Mouse (Mus musculus) gonadal fat pad, adult 2 months (tissue): ENCODE data around the gene Ugt1a9. TPM values are rescaled to one million over a fixed set of nuclear protein-coding genes. Genes with fewer than 3 reads are reported as not detected.
A peak's percentile ranks its signal among the peaks of the same experiment; 100 is the strongest.
"Not testable (repeated sequence)": the region's sequence is repeated elsewhere in the genome, so short reads cannot be mapped to it uniquely, and the experiment has no call there.

Experiments
- DNase-seq: peaks from one replicate; pipeline ENCODE4 v3.0.0-alpha.2; 2012; ENCODE audit warnings: low read depth
- polyA plus RNA-seq: library from polyadenylated mRNA; depleted of rRNA; stranded (reverse); fragments of >200 nt; gene quantifications from 2 replicates; pipeline ENCODE4 v1.2.3, GENCODE M21; 2012; rRNA removed

The Ugt1a9 gene
- 0.14 and 0.23 TPM in 2 replicates for polyA plus RNA-seq

DNA sequence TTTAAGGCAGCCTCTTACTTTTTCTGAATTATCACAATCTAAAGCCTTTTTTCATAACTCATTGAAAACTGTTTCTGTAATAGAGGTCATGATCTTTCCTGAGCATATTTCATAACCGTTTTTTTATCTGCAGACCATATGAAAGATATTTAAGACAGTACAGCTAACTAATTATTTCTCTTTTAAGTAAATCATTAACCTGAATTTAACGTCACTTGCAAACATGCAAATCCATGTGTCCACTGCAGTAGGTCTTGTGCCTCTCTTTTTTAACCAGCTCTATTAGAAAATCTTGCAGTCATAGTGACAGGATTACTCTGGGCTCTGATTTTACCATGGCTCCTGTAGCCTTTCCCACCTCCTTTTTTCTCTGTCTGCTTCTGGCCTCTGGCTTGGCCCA, at the start of gene Ugt1a9:
Gene Ugt1a9 (plus strand): TSS at position 306 of the 400 bp plus-strand sequence.
- DNase-seq: no peak

DNA sequence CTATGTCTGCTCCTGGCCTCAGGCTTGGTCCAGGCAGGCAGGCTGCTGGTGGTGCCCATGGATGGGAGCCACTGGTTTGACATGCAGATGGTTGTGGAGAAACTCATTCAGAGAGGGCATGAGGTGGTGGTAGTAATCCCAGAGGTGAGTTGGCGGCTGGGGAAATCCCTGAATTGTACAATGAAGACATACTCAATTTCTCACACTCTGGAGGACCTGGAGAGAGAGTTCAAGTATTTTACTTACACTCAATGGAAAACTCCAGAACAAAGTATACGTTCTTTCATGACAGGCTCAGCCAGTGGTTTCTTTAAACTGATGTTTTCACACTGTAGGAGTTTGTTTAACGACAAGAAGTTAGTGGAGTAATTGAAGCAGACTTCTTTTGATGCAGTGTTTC, 45.4 kb upstream of the Ugt1a9 start:
- DNase-seq: not testable (repeated sequence)

DNA sequence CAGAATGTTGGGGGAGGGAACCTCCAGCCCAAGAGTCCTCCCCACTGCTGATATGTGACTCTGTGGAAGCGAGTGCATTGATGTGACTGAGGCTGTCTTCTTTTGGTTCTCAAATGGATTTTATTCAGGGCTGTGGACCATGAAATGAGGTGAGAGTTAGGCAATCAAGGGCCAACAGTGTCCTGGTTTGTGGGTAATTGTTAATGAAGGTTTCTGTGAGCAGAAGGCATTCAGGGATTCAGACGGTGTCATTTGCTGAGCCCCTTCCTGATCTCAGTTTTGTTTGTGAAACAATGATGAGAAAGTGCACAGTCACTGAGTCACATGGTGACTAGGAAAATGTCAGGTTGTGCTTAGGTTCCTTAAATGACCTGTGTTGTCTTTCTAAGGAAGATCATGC, 27.6 kb upstream of the Ugt1a9 start:
- not testable (repeated sequence) for DNase-seq

DNA sequence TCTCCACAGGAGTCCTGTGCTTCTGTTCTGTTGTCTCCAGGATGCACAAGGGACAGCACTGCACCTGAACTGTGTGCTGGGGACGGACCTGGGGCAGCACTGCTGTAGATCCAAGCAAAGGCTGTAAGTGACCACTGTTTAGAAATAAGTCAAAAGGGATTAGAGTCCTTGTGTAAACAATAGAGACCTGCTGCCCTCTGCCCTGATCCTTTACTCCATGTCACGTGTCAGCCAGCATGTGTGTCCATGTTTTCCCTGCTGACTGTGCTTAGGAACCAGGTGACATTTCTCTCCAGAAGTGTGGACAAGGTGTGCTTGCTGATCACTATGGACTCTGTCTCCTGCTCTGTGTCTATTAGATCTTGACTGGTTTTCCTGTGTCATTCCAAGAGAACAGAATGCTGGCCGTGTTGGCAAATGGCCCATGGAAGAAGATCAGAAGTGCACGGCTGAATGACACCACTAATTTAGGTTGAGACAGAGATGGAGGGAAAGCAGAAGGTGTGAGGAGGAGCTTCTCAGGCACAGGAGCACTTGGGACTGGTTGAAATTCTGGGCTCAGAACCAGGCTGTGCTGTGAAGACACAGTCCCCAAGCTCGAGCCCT, 25.7 kb upstream of the Ugt1a9 start:
- not testable (repeated sequence) for DNase-seq

DNA sequence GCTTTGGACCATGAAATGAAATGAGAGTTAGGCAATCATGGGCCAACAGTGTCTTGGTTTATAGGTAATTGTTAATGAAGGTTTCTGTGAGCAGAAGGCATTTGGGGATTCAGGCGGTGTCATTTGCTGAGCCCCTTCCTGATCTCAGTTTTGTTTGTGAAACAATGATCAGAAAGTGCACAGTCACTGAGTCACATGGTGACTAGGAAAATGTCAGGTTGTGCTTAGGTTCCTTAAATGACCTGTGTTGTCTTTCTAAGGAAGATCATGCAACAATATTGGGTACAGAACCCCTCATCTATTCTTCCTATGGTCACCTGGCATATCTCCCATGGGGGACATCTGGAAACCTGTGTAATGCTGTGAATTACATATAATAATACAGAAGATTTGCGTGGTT, 23.2 kb upstream of the Ugt1a9 start:
- DNase-seq: not testable (repeated sequence)

DNA sequence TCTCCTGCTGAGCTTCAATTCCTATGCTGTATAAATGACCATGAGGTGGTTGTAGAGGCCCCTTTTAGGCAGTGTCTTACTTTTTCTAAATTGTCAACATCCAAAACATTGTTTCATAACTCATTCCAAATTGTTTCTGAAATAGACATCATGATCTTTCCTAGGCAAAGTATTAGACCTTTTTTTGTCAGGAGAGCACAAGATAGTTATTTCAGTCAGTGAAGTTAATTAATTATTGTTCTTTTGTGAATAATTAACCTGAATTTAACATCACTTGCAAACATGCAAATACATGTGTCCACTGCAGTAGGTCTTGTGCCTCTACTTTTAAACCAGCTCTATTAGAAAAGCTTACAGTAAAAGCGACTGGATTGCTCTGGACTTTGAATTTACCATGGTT, 15.5 kb upstream of the Ugt1a9 start, which contains the start of gene Ugt1a10:
Gene Ugt1a10 (plus strand): TSS at position 301 of the 400 bp plus-strand sequence.
- no peak for DNase-seq

DNA sequence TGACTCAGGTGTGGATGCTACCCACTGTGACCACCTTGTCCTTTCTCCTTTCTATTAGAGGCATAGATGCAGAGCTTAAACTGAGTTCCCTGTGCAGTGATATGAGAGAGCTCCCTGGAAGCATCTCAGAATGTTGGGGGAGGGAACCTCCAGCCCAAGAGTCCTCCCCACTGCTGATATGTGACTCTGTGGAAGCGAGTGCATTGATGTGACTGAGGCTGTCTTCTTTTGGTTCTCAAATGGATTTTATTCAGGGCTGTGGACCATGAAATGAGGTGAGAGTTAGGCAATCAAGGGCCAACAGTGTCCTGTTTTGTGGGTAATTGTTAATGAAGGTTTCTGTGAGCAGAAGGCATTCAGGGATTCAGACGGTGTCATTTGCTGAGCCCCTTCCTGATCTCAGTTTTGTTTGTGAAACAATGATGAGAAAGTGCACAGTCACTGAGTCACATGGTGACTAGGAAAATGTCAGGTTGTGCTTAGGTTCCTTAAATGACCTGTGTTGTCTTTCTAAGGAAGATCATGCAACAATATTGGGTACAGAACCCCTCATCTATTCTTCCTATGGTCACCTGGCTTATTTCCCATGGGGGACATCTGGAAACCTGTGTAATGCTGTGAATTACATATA, 4.0 kb upstream of the Ugt1a9 start:
- not testable (repeated sequence) for DNase-seq

DNA sequence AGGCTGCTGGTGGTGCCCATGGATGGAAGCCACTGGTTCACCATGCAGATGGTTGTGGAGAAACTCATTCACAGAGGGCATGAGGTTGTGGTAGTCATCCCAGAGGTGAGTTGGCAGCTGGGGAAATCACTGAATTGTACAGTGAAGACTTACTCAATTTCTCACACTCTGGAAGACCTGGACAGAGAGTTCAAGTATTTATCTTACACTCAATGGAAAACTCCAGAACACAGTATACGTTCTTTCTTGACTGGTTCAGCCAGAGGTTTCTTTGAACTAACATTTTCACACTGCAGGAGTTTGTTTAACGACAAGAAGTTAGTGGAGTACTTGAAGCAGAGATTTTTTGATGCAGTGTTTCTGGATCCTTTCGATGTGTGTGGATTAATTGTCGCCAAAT, 302 bp downstream of the Ugt1a9 start:
- DNase-seq: no peak

DNA sequence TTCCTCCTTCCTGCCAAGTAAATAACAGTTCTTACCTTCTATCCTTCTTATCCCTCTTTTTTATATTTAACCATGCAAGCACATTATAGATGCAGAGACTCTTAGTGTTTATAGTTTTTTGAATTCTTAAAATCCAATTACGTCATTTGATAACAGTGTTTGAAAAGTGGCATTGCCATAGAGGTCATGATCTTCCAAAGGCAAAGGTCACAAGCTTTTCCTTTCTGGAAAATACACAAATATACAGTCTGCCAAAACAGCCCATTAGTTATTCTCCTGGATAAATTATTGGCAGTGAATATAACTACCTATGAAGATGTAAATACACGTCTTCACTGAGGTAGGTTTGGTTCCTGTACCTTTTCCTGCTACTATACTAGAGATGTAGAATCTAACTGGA, 3.9 kb downstream of the Ugt1a9 start:
- DNase-seq: no peak

DNA sequence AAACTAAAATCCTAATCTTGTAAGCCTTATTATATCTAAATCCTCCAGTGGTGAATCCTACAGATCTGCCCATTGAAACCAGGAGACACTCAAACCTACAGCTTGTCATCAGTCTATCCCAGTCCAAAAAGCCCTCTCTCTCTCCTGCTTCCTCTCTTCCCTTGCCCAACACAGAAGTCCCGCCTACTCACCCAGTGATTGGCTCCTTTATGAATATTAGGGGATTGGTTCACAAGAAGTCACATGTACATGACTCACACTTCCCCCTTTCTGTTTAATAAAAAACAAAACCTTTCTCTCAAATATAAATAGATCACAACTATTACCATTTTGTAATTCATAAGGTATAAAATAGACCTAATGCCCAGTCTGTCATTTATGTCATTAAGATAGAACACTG, 6.5 kb downstream of the Ugt1a9 start:
- DNase-seq: no peak

DNA sequence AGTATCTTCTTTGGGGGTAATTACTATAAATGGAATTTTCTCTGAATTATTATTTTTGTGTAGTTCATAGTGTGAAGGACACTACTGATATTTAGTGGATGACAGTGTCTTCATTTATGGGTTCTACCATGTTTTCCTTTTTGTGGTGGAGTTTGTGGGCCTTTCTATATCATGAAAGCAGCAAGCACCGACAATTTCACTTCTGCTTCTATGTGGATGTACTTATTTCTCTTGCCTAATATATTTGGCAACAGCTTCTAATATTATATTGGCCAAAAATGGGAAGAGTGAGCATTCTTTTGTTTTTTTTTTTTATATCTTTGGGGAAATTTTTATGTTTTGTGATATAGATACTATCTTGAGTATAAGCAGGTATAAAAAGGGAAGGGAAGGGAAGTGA, 11.1 kb downstream of the Ugt1a9 start:
- DNase-seq: no peak

DNA sequence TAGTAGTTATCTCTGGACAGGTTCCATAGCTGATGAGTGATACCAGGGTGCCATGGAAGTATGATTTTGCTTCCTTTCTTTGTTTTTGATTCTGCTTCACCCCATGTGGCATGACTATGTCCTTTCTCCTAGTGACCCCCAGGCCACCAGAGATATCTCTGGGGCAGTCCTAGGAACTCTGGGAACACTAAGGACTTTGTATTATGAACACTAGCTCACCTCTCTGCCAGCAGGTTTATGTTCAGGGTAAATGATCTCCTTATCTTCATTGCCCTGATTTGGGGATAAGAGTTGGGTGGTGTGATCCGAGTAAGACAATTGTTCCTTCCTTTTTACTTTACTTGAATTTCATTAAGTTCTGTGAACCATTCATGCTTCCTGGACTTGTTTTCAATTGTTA, 15.5 kb downstream of the Ugt1a9 start:
- no peak for DNase-seq

DNA sequence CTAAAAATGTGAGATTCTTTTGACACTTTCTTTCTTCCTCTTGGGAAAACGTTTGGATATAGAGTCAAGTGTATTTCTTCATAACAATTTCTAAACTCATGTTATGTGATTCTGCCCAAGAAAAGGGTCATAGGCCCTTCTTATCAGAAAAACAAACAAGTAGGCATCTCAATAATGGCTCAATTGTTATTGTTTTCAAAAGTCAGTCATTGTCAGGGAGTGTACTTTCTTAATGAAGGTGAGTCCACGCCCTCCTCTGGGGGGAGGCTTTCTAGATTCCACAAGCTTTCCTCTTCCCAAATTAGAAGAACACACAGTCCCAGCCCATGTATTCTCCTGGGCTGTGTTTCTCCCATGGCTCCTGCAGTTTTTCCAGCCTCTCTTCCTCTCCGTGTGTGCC, 16.9 kb downstream of the Ugt1a9 start, which contains the start of gene Ugt1a8:
Gene Ugt1a8 (plus strand): TSS at position 301 of the 400 bp plus-strand sequence.
- no peak for DNase-seq

DNA sequence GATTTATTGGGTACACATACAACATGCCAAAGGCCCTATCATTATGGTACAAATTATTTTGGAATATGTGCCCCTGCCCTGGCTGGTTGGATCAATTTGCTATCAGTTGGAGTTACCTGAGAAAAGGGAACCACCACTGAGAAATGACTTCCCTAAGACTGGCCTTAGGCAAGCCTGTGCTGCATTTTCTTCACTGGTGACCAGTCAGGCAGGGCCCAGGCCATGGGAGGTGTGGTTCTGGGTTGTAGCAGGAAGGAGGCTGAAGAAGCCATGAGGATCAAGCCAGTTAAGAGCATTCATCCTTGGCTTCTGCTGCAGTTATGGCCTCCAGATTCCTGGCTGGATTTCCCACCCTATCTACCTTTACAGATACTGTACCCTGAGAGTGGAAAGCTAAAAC, 21.7 kb downstream of the Ugt1a9 start:
- DNase-seq: no peak

DNA sequence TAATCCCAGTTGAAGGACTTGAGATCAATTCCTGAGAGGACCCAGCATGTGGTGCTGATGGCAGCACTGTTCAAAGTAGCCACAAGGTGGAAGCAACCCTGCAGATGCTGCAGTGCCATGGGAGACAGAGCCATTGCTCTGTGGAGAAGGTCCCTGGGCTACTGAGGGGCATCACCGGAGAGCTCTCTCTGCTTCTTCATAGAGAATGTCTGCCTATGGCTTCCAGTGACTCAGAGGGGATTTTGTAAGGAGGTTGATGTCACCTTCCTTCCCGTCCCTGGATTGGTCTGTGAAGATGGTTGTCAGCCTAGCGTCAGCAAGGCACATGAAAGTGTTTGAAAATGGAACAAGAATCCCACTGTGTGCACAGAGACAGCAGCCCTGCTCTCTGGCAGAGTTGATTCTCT, 23.7 kb downstream of the Ugt1a9 start:
- DNase-seq: not testable (repeated sequence)

DNA sequence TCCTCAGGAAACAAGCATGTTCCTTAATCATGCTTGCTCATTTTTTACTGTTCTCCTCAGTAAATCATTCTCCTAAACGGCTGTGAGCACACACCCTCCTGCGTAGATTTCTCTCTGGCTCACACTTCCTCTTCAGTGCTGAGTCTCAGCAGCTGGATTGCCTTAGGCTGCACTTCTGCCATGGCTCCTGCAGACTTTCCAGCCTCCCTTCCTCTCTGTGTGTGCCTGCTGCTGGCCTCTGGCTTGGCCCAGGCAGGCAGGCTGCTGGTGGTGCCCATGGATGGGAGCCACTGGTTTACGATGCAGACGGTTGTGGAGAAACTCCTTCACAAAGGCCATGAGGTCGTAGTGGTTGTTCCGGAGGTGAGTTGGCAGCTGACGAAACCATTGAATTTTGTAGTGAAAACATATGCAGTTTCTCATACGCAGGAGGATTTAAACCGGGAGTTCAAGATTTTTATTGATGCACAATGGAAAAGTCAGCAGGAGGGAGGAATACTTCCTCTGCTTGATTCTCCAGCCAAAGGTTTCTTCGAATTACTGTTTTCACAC, 24.4 kb downstream of the Ugt1a9 start, which contains the start of gene Ugt1a7c:
Gene Ugt1a7c (plus strand): TSS at position 122 of the 552 bp plus-strand sequence.
- DNase-seq: no peak

DNA sequence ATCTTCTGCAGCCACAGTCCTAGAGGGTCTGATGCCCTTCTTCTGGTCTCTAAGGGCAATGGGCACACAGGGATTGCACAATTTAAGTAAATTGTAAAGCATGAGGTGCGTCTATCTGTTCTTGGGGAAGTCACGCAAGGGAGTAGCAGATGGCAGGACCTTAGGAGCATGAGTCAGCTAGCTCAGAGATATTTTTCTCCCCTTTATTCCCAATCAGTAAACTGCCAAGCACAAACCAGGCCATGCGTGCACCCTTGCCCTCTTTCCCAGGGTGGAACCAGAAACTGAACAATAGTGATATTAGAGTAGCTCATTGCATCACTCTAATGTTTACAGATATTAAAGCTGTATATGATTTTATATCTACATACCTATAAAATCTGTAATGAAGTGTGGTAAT, 27.9 kb downstream of the Ugt1a9 start:
- DNase-seq: not testable (repeated sequence)

DNA sequence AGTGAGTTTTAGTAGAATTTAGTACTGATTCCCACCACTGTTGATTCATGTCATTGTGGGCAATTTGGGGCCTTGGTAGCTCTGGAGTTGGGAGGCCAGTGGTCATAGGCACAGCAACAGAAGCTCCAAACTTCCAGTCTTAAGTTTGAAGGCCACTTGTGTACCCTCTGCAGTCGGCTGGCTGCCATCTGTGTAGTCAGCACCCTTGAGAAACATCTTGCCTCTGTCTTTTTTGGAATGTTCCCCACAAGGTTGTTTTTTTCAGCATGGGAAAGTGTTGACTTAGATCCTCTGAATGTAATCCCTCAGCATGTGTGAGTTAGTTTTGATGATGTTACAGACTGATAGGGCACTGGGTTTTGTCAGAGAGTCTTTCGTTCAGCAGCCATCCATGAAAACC, 29.1 kb downstream of the Ugt1a9 start:
- not testable (repeated sequence) for DNase-seq

DNA sequence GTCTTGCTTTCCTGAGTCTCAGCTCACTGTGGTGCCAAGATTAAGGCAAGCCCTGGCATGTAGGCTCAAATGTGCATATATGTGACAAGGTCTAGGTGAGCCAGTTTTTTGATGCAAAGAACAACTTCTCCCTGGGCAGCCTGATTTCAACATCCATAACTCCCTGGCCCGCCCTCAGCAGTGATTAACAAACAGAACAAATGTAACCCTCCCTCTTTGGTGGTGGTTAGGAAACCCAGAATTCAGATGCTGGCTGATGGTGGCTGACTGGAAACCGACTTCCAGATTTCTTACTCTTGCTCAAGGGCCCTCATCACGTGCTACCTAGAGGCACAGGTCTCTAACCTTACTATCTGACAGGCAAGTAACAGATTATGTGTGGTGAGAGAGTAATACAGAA, 32.4 kb downstream of the Ugt1a9 start, which contains the start of gene Ugt1a6b:
Gene Ugt1a6b (plus strand): TSS at position 234 of the 400 bp plus-strand sequence.
- peak; percentile 79 for DNase-seq

DNA sequence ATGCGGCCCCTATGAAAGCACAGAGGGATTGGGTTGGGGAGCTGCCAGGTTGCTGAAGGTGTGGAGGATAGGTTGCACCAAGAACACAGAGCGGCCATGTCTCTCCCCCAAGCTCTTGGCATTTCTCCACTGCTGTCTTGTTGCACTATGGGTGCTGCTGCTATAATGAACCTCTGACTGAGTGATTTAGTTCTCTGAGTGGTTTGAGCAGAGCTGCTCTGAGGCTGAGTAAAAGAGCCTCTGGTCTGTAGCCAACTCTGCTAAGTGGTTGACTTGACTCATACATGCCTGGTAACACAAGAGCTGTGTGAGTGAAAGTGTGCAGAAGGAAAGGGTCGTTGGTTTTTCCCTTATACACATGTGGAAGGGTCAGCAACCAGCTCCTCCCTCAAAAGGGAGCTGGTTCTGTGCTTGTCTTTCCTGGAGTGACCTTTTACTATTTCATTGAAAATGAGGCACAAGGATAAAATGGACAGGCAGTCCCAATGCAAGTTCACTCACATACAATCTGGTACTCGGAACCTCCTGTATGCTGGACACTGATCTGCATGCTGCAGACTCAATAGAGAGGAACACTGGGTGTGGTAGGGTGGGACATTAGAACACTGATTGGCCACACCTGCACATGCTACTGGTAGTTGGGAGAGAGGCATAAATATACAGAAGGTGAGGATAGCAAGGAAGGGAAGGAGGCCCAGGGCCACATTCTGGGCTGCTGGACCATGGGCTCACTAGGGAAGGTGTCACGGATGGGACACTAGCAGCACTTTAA, 33.3 kb downstream of the Ugt1a9 start:
- DNase-seq: not testable (repeated sequence)

DNA sequence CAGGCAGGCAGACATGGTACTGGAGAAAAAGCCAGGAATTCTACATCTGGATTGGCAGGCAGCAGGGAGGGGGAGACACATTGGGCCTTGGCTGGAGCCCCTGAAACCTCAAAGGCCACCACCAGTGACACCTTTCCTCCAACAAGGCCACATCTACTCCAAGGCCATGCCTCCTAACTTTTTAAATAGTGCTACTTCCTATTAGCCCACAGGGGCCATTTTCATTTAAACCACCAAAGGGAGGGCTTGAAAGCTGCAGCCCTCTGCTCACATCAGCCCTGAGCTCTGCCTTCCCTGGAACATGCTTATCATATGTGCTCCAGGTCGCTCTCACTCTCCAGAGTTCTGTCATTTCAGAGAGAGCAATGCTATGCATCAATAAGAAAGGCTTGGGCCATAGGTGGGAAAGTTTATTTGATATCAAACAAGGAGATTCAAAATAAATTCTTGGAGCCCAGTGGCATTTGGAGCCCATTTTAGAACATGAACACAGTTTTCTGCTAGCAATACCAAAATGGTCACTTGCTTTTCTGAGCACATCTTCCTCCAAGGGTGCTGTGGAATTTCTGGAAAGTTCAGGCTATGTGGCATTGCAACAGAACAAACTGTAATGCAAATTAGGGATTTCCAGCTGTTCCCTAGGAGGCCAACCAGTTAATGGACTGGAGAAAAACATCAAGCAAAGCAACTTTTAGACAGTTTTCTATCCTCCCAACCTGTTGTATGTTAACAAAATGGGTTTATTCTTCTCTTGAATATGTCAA, 34.2 kb downstream of the Ugt1a9 start:
- no peak for DNase-seq
